Mouse (Mus musculus) cerebellum, postnatal 25 days (tissue): ENCODE measurements at regions not wholly inside any gene's neighbourhood (a gene's known extent, or its start where the extent isn't known, plus 50 kb on each side); places are given as distances from the start of the nearest gene placed in this dataset.
"Not testable (repeated sequence)": the region's sequence is repeated elsewhere in the genome, so short reads cannot be mapped to it uniquely, and the experiment has no call there.

Experiments used
- DNase-seq, 2 experiments: peaks; one replicate each; pipeline ENCODE4 v3.0.0; 2021; ENCODE audit warnings: mixed read lengths in 2 of 2

GRCm38 (mm10) chr6:5663433-5664175 is 61.8 kb upstream of the Dync1i1 start:
- DNase-seq, result peak; percentile 89 to 91

- peak; percentile 80 to 85 for DNase-seq
Measured at GRCm38 (mm10) chr6:5645150-5645732, 80.2 kb upstream of the Dync1i1 start.

- DNase-seq, result no peak
Measured at GRCm38 (mm10) chr6:5634222-5634621, 91.2 kb upstream of the Dync1i1 start.

GRCm38 (mm10) chr6:5633036-5633708 is 92.3 kb upstream of the Dync1i1 start:
- DNase-seq, result peak; percentile 67 to 76

- DNase-seq, result no peak
Measured at GRCm38 (mm10) chr6:5624085-5624484, 101.4 kb upstream of the Dync1i1 start.

GRCm38 (mm10) chr6:5621582-5621981 is 103.9 kb upstream of the Dync1i1 start:
- DNase-seq, result no peak

- DNase-seq, result no peak
Measured at GRCm38 (mm10) chr6:5594011-5594410, 97.9 kb upstream of the Pdk4 start.

- peak; percentile 20 to 43 for DNase-seq
Measured at GRCm38 (mm10) chr6:5589635-5590034, 93.5 kb upstream of the Pdk4 start.

- no peak for DNase-seq
Measured at GRCm38 (mm10) chr6:5582923-5583525, 86.9 kb upstream of the Pdk4 start.

GRCm38 (mm10) chr6:5576891-5577290 is 80.8 kb upstream of the Pdk4 start:
- not testable (repeated sequence) for DNase-seq

GRCm38 (mm10) chr6:5566582-5566981 is 70.5 kb upstream of the Pdk4 start:
- DNase-seq, result no peak

- no peak for DNase-seq
Measured at GRCm38 (mm10) chr6:5565049-5565448, 68.9 kb upstream of the Pdk4 start.

GRCm38 (mm10) chr6:5553703-5554394 is 57.7 kb upstream of the Pdk4 start:
- DNase-seq, result no peak

GRCm38 (mm10) chr6:5550067-5550466 is 54.0 kb upstream of the Pdk4 start:
- DNase-seq, result no peak
